Mouse (Mus musculus): Measurements from ENCODE around the gene Sgk1. TPM values are rescaled to one million over a fixed set of nuclear protein-coding genes. Genes with fewer than 3 reads are reported as not detected.

The Sgk1 gene
- polyA plus RNA-seq, 2 experiments = 33.4 to 39.9 TPM

GRCm38 (mm10) chr10:21847026-21847820, 34.8 kb upstream of the Sgk1 start:
- Histone ChIP-seq H3K27ac (replicated peaks; ENCODE audit: low read depth, low read length) (no peak overlapping the region), H3K36me3 (ENCODE audit: control insufficient read depth, insufficient read depth, low read length) (no peaks in the 10 kb centered on the region), H3K9ac (ENCODE audit: low read depth, low read length, severe bottlenecking) (no peak overlapping the region), H3K27me3 (ENCODE audit: control insufficient read depth, insufficient read depth, low read length) (no peaks in the 10 kb centered on the region), H3K4me2 (replicated peaks; ENCODE audit: low read depth, low read length, severe bottlenecking) (no peak overlapping the region), H3K9me3 (ENCODE audit: control insufficient read depth, low read length) (no peaks in the 10 kb centered on the region), H3K4me1 (ENCODE audit: control insufficient read depth, insufficient read depth, low read length) (no peaks in the 10 kb centered on the region), H3K4me3 (replicated peaks; ENCODE audit: low read length) (no peak overlapping the region)
- no peak for TF ChIP-seq POLR2A (IDR thresholded peaks at IDR 0.05; ENCODE audit: borderline replicate concordance, extremely low read depth, insufficient read depth, insufficient read length)
- DNase-seq (ENCODE audit: low spot score) (no peak), ATAC-seq (ENCODE audit: low FRiP score, low read depth) (no peak)
- 70% methylated on average over 11 of the region's 11 CpGs for WGBS

GRCm38 (mm10) chr10:21847931-21848670, 33.9 kb upstream of the Sgk1 start:
- Histone ChIP-seq H3K27ac (replicated peaks; ENCODE audit: low read depth, low read length) (no peak overlapping the region), H3K4me3 (replicated peaks; ENCODE audit: low read length) (no peak overlapping the region), H3K4me2 (replicated peaks; ENCODE audit: low read depth, low read length, severe bottlenecking) (no peak overlapping the region), H3K9me3 (ENCODE audit: control insufficient read depth, low read length) (no peaks in the 10 kb centered on the region), H3K27me3 (ENCODE audit: control insufficient read depth, insufficient read depth, low read length) (no peaks in the 10 kb centered on the region), H3K4me1 (ENCODE audit: control insufficient read depth, insufficient read depth, low read length) (no peaks in the 10 kb centered on the region), H3K9ac (ENCODE audit: low read depth, low read length, severe bottlenecking) (no peak overlapping the region), H3K36me3 (ENCODE audit: control insufficient read depth, insufficient read depth, low read length) (no peaks in the 10 kb centered on the region)
- no peak for DNase-seq (ENCODE audit: low spot score)
- 77% methylated on average over 16 of the region's 16 CpGs for WGBS
- no peak for ATAC-seq (ENCODE audit: low FRiP score, low read depth)
- TF ChIP-seq POLR2A (IDR thresholded peaks at IDR 0.05; ENCODE audit: borderline replicate concordance, extremely low read depth, insufficient read depth, insufficient read length) = no peak

- TF ChIP-seq POLR2A (IDR thresholded peaks at IDR 0.05; ENCODE audit: borderline replicate concordance, extremely low read depth, insufficient read depth, insufficient read length) = no peak
- H3K4me2 ChIP-seq (replicated peaks; ENCODE audit: low read depth, low read length, severe bottlenecking) = no peak overlapping the region
- no peaks in the 10 kb centered on the region for H3K9me3 ChIP-seq (ENCODE audit: control insufficient read depth, low read length)
- H3K36me3 ChIP-seq (ENCODE audit: control insufficient read depth, insufficient read depth, low read length) = no peaks in the 10 kb centered on the region
- no peaks in the 10 kb centered on the region for H3K27me3 ChIP-seq (ENCODE audit: control insufficient read depth, insufficient read depth, low read length)
- no peak overlapping the region for H3K9ac ChIP-seq (ENCODE audit: low read depth, low read length, severe bottlenecking)
- ATAC-seq (ENCODE audit: low FRiP score, low read depth) = no peak
- H3K4me3 ChIP-seq (replicated peaks; ENCODE audit: low read length) = no peak overlapping the region
- H3K27ac ChIP-seq (replicated peaks; ENCODE audit: low read depth, low read length) = no peak overlapping the region
- DNase-seq (ENCODE audit: low spot score) = no peak
- WGBS = 81% methylated on average over 8 of the region's 8 CpGs
- H3K4me1 ChIP-seq (ENCODE audit: control insufficient read depth, insufficient read depth, low read length) = peaks cover 5% of the 10 kb centered on the region; the same call in 1 of the 2 replicates
Measured at GRCm38 (mm10) chr10:21849251-21849650, 32.7 kb upstream of the Sgk1 start.

GRCm38 (mm10) chr10:21850330-21850729, 31.7 kb upstream of the Sgk1 start:
- DNase-seq (ENCODE audit: low spot score) (no peak), ATAC-seq (ENCODE audit: low FRiP score, low read depth) (no peak)
- no peak for TF ChIP-seq POLR2A (IDR thresholded peaks at IDR 0.05; ENCODE audit: borderline replicate concordance, extremely low read depth, insufficient read depth, insufficient read length)
- Histone ChIP-seq H3K9me3 (ENCODE audit: control insufficient read depth, low read length) (no peaks in the 10 kb centered on the region), H3K36me3 (ENCODE audit: control insufficient read depth, insufficient read depth, low read length) (no peaks in the 10 kb centered on the region), H3K9ac (ENCODE audit: low read depth, low read length, severe bottlenecking) (no peak overlapping the region), H3K4me1 (ENCODE audit: control insufficient read depth, insufficient read depth, low read length) (peaks cover 5% of the 10 kb centered on the region; the same call in 1 of the 2 replicates), H3K4me3 (replicated peaks; ENCODE audit: low read length) (no peak overlapping the region), H3K27me3 (ENCODE audit: control insufficient read depth, insufficient read depth, low read length) (no peaks in the 10 kb centered on the region), H3K4me2 (replicated peaks; ENCODE audit: low read depth, low read length, severe bottlenecking) (no peak overlapping the region), H3K27ac (replicated peaks; ENCODE audit: low read depth, low read length) (no peak overlapping the region)
- WGBS = 85% methylated on average over 3 of the region's 3 CpGs

- Histone ChIP-seq H3K4me1 (ENCODE audit: control insufficient read depth, insufficient read depth, low read length) (peaks cover 10% of the 10 kb centered on the region), H3K9me3 (ENCODE audit: control insufficient read depth, low read length) (no peaks in the 10 kb centered on the region), H3K36me3 (ENCODE audit: control insufficient read depth, insufficient read depth, low read length) (no peaks in the 10 kb centered on the region), H3K27me3 (ENCODE audit: control insufficient read depth, insufficient read depth, low read length) (no peaks in the 10 kb centered on the region), H3K4me2 (replicated peaks; ENCODE audit: low read depth, low read length, severe bottlenecking) (no peak overlapping the region), H3K4me3 (replicated peaks; ENCODE audit: low read length) (no peak overlapping the region), H3K27ac (replicated peaks; ENCODE audit: low read depth, low read length) (no peak overlapping the region), H3K9ac (ENCODE audit: low read depth, low read length, severe bottlenecking) (no peak overlapping the region)
- DNase-seq (ENCODE audit: low spot score) (no peak), ATAC-seq (ENCODE audit: low FRiP score, low read depth) (no peak)
- 62% methylated on average over 6 of the region's 6 CpGs for WGBS
- no peak for TF ChIP-seq POLR2A (IDR thresholded peaks at IDR 0.05; ENCODE audit: borderline replicate concordance, extremely low read depth, insufficient read depth, insufficient read length)
Measured at GRCm38 (mm10) chr10:21853122-21853521, 28.9 kb upstream of the Sgk1 start.

Data from limb, embryonic 14.5 days (tissue).